Mouse (Mus musculus) heart, embryonic 13.5 days (tissue): Measurements from ENCODE around the gene Ep400. TPM values are rescaled to one million over a fixed set of nuclear protein-coding genes. Genes with fewer than 3 reads are reported as not detected.

Experiments
- ATAC-seq: fragments of 200-750 bp; cut with Nextera tagmentation; 2 replicates; pipeline ENCODE4 v1.8.0; 2017; ENCODE audit warnings: moderate TSS enrichment; ENCODE audit not compliant: insufficient number of reproducible peaks, low FRiP score, low TSS enrichment; ENCODE audit errors: extremely low read depth
- H3K27ac ChIP-seq: fragments of 300-500 bp; sonication (generic); replicated peaks from 2 replicates; pipeline ENCODE4 v1.5.1; 2015; ENCODE audit warnings: moderate library complexity, mild to moderate bottlenecking, inconsistent platforms
- H3K27me3 ChIP-seq: fragments of 300-500 bp; sonication (generic); replicated peaks from 2 replicates; pipeline ENCODE4 v1.6.1; 2015; ENCODE audit warnings: mild to moderate bottlenecking, inconsistent platforms
- H3K36me3 ChIP-seq: fragments of 300-500 bp; sonication (generic); 2 replicates; pipeline ENCODE4 v1.6.1; 2015; ENCODE audit warnings: mild to moderate bottlenecking, inconsistent platforms
- H3K4me1 ChIP-seq: fragments of 300-500 bp; sonication (generic); 2 replicates; pipeline ENCODE4 v1.6.1; 2015; ENCODE audit warnings: inconsistent platforms
- H3K4me2 ChIP-seq: fragments of 300-500 bp; sonication (generic); 2 replicates; pipeline ENCODE4 v1.6.1; 2015; ENCODE audit warnings: inconsistent platforms, mild to moderate bottlenecking, moderate library complexity
- H3K4me3 ChIP-seq: fragments of 300-500 bp; sonication (generic); 2 replicates; pipeline ENCODE4 v1.5.1; 2015; ENCODE audit warnings: moderate library complexity, mild to moderate bottlenecking, inconsistent platforms
- H3K9ac ChIP-seq: fragments of 300-500 bp; sonication (generic); 2 replicates; pipeline ENCODE4 v1.6.1; 2015; ENCODE audit warnings: inconsistent platforms, mild to moderate bottlenecking, moderate library complexity
- H3K9me3 ChIP-seq: fragments of 300-500 bp; sonication (generic); 2 replicates; pipeline ENCODE4 v1.6.1; 2016; ENCODE audit warnings: inconsistent platforms
- WGBS: fragments of 180-500 bp; shearing (Covaris S2); methylation state at CpG from one replicate; pipeline ENCODE4 v1.1.7; 2015; ENCODE audit warnings: mixed read lengths; 5-methylcytosine and 5-hydroxymethylcytosine counted together
- polyA plus RNA-seq: library from polyadenylated mRNA; unstranded; fragments of >200 nt; fragmentation: Nextera tagmentation; extraction: Ambion mirVana; gene quantifications from 2 replicates; pipeline ENCODE4 v1.2.1, GENCODE M21; 2015

Ep400 gene
- polyA plus RNA-seq, 1 experiment from 2014 or later = 27.0 TPM

DNA sequence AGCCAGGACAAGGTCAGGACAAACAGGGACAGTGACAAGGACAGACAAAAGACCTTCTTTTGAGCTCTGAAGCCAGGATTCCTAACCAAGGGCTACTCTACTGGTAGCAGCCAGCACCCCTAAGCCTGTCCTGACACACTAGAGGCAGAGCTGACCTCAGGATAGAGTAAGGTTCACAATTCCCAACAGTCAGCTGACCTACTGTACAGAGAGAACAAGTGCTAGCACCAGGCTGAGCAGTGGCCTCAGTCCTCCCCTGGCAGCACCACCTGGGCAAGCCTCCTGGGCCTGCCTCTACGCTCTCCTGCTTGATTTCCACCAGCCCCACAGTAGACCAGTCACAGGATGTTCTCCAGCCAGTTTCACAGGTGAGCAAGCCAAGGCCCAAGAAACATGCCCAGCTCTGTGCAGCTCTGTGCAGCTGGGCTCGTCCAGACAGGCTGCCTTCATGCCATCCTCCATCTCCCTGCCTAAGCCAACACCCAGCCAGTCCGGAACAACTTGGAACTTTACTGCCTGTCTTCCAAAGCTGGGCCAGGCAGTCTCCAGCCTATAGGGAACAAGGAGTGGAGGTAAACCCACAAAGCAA lies 30.6 kb upstream of the Ep400 start:
- Histone ChIP-seq H3K27me3 (no peaks in the 10 kb centered on the region), H3K9me3 (no peaks in the 10 kb centered on the region), H3K4me3 (no peak overlapping the region), H3K9ac (no peak overlapping the region), H3K36me3 (peaks cover 79% of the 10 kb centered on the region), H3K27ac (no peak overlapping the region), H3K4me1 (peaks cover 41% of the 10 kb centered on the region), H3K4me2 (no peak overlapping the region)
- no peak for ATAC-seq
- 84% methylated on average over 3 of the region's 3 CpGs for WGBS

- H3K4me3 ChIP-seq = no peak overlapping the region
- 0 out of 2 replicates have a peak overlapping the region, but pooled peaks have one; percentile 40 for H3K9ac ChIP-seq
- no peaks in the 10 kb centered on the region for H3K9me3 ChIP-seq
- H3K27ac ChIP-seq = peak overlapping the region; percentile 45; the same call in 1 of the 2 replicates
- H3K36me3 ChIP-seq = peaks cover 90% of the 10 kb centered on the region
- H3K4me2 ChIP-seq = no peak overlapping the region
- no peaks in the 10 kb centered on the region for H3K27me3 ChIP-seq
- 50% methylated on average over 4 of the region's 4 CpGs for WGBS
- peaks cover 26% of the 10 kb centered on the region for H3K4me1 ChIP-seq
- ATAC-seq = no peak
Measured at GRCm38 (mm10) chr5:110797696-110798095, 27.2 kb upstream of the Ep400 start.

- no peak overlapping the region for H3K27ac ChIP-seq
- peaks cover 99% of the 10 kb centered on the region for H3K36me3 ChIP-seq
- H3K9ac ChIP-seq = no peak overlapping the region
- no peaks in the 10 kb centered on the region for H3K27me3 ChIP-seq
- WGBS = 88% methylated on average over 7 of the region's 7 CpGs
- ATAC-seq = no peak
- H3K4me2 ChIP-seq = no peak overlapping the region
- no peak overlapping the region for H3K4me3 ChIP-seq
- H3K4me1 ChIP-seq = peaks cover 12% of the 10 kb centered on the region
- no peaks in the 10 kb centered on the region for H3K9me3 ChIP-seq
Measured at GRCm38 (mm10) chr5:110794363-110794762, 23.8 kb upstream of the Ep400 start.

GRCm38 (mm10) chr5:110788684-110789083 lies 18.2 kb upstream of the Ep400 start:
- Histone ChIP-seq H3K4me1 (no peaks in the 10 kb centered on the region), H3K9me3 (no peaks in the 10 kb centered on the region), H3K36me3 (peaks cover 90% of the 10 kb centered on the region), H3K27ac (no peak overlapping the region), H3K27me3 (no peaks in the 10 kb centered on the region), H3K4me2 (no peak overlapping the region), H3K9ac (no peak overlapping the region), H3K4me3 (no peak overlapping the region)
- 56% methylated on average over 5 of the region's 5 CpGs for WGBS
- peak; percentile 39; the same call in 1 of the 2 replicates for ATAC-seq

- Histone ChIP-seq H3K9ac (no peak overlapping the region), H3K4me2 (no peak overlapping the region), H3K27ac (no peak overlapping the region), H3K4me1 (peaks cover under 1% of the 10 kb centered on the region), H3K4me3 (no peak overlapping the region), H3K9me3 (no peaks in the 10 kb centered on the region), H3K36me3 (peaks cover 66% of the 10 kb centered on the region), H3K27me3 (no peaks in the 10 kb centered on the region)
- ATAC-seq = no peak
- 73% methylated on average over 11 of the region's 11 CpGs for WGBS
Measured at GRCm38 (mm10) chr5:110786081-110786835, 15.7 kb upstream of the Ep400 start.

GRCm38 (mm10) chr5:110783150-110783549 lies 12.6 kb upstream of the Ep400 start:
- Histone ChIP-seq H3K4me1 (peaks cover 21% of the 10 kb centered on the region), H3K27ac (no peak overlapping the region), H3K9me3 (no peaks in the 10 kb centered on the region), H3K4me3 (no peak overlapping the region), H3K27me3 (no peaks in the 10 kb centered on the region), H3K9ac (no peak overlapping the region), H3K4me2 (no peak overlapping the region), H3K36me3 (peaks cover 42% of the 10 kb centered on the region)
- ATAC-seq = no peak
- 75% methylated on average over 8 of the region's 8 CpGs for WGBS

- no peak for ATAC-seq
- no peak overlapping the region for H3K9ac ChIP-seq
- H3K4me2 ChIP-seq = no peak overlapping the region
- H3K4me1 ChIP-seq = peaks cover 21% of the 10 kb centered on the region
- peaks cover 42% of the 10 kb centered on the region for H3K36me3 ChIP-seq
- no peaks in the 10 kb centered on the region for H3K27me3 ChIP-seq
- no peaks in the 10 kb centered on the region for H3K9me3 ChIP-seq
- H3K4me3 ChIP-seq = no peak overlapping the region
- no peak overlapping the region for H3K27ac ChIP-seq
- 69% methylated on average over 7 of the region's 7 CpGs for WGBS
Measured at GRCm38 (mm10) chr5:110781529-110782238, 11.2 kb upstream of the Ep400 start.

DNA sequence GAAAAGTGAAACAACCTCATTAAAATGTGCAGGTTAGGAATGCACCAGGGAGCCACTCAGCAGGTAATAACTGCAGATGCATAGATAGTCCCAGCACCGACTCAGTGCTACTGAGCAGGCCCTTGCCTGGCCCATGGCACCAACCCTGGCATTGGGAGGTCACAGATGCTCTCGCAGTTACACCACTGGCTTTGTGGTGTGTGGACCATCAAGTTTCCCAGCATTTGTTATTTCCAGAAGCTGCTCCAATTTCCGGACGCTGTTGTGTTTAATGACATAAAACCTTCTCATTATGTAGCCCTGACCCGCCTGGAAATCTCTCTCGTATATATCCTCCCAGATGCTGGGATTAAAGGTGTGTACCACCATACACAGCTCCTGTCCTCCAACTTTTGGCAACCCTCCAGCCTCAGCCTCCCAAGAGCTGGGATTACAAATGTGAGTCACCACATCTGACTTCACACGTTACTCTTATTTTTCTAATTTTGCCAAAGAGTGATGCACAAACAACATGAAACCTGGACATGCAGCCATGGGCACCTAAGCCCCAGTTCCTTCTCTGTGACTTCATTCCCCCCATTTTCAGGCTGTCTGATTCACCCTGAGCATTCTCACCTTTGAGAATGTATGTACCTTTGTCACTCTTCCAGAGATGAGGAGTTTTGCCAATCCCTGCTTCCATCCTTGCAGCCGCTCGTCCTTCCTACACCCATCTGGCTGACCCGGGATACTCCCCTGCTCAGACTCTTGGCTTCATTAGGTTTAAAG lies 10.4 kb upstream of the Ep400 start:
- WGBS = 59% methylated on average over 10 of the region's 10 CpGs
- ATAC-seq = no peak
- H3K4me1 ChIP-seq = peaks cover 21% of the 10 kb centered on the region
- H3K36me3 ChIP-seq = peaks cover 42% of the 10 kb centered on the region
- H3K27ac ChIP-seq = no peak overlapping the region; the same call in 1 of the 2 replicates
- H3K9ac ChIP-seq = peak overlapping the region; percentile 84
- H3K4me2 ChIP-seq = peak overlapping the region; percentile 89
- no peaks in the 10 kb centered on the region for H3K9me3 ChIP-seq
- no peaks in the 10 kb centered on the region for H3K27me3 ChIP-seq
- H3K4me3 ChIP-seq = peak overlapping the region; percentile 83

GRCm38 (mm10) chr5:110779998-110780760 lies 9.7 kb upstream of the Ep400 start, which contains the start of gene Pus1:
Gene Pus1 (minus strand): TSS chr5:110780659.
- peak; percentile 78 for ATAC-seq
- no peaks in the 10 kb centered on the region for H3K9me3 ChIP-seq
- H3K27me3 ChIP-seq = no peaks in the 10 kb centered on the region
- H3K27ac ChIP-seq = peak within 1 kb of the TSS; percentile 50
- peaks cover 42% of the 10 kb centered on the region for H3K36me3 ChIP-seq
- under 1% methylated on average over 56 of the region's 57 CpGs for WGBS
- H3K4me2 ChIP-seq = peak within 1 kb of the TSS; percentile 89
- H3K4me1 ChIP-seq = peaks cover 21% of the 10 kb centered on the region
- peak within 1 kb of the TSS; percentile 84 for H3K9ac ChIP-seq
- peak within 1 kb of the TSS; percentile 83 for H3K4me3 ChIP-seq

- Histone ChIP-seq H3K27ac (no peak overlapping the region), H3K36me3 (peaks cover 45% of the 10 kb centered on the region), H3K27me3 (no peaks in the 10 kb centered on the region), H3K4me2 (peak overlapping the region; percentile 89), H3K4me3 (peak overlapping the region; percentile 83), H3K4me1 (peaks cover 21% of the 10 kb centered on the region), H3K9me3 (no peaks in the 10 kb centered on the region), H3K9ac (peak overlapping the region; percentile 84)
- WGBS = 20% methylated on average over 15 of the region's 15 CpGs
- ATAC-seq = no peak
Measured at GRCm38 (mm10) chr5:110779276-110779997, 8.9 kb upstream of the Ep400 start.
